Mouse (Mus musculus): ENCODE results near the gene Ccdc8. TPM values are rescaled to one million over a fixed set of nuclear protein-coding genes. Genes with fewer than 3 reads are reported as not detected.

Gene Ccdc8
- total RNA-seq, 2 experiments from 2014 or later: 0.74 to 1.5 TPM

DNA sequence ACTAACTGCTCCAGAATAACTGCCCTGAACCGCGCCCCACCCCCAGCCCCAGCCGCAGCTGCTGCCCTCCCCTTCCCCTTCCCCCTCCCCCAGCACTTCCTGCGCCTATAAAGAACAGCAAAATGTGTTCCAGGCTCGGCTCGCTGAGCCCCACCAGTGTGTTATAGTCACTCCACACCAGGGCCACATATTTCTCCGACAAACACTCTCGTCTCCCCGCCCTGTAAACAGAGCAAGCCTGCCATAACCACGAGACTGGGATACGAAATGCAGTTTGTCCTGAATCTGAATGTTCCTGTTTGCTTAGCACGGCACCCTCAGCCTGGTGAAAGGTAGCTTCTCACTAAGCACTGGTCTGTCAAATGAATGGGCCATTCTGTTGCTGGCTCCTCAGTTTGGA, 12.2 kb upstream of the Ccdc8 start:
- Histone ChIP-seq H3K4me3 (peak overlapping the region; percentile 66), H3K27ac (peak overlapping the region; percentile 79)
- no peak for TF ChIP-seq CTCF (IDR thresholded peaks at IDR 0.05)
- intact Hi-C loops (cut with DNase I): no loop called here
- DNase-seq: peak; percentile 58

DNA sequence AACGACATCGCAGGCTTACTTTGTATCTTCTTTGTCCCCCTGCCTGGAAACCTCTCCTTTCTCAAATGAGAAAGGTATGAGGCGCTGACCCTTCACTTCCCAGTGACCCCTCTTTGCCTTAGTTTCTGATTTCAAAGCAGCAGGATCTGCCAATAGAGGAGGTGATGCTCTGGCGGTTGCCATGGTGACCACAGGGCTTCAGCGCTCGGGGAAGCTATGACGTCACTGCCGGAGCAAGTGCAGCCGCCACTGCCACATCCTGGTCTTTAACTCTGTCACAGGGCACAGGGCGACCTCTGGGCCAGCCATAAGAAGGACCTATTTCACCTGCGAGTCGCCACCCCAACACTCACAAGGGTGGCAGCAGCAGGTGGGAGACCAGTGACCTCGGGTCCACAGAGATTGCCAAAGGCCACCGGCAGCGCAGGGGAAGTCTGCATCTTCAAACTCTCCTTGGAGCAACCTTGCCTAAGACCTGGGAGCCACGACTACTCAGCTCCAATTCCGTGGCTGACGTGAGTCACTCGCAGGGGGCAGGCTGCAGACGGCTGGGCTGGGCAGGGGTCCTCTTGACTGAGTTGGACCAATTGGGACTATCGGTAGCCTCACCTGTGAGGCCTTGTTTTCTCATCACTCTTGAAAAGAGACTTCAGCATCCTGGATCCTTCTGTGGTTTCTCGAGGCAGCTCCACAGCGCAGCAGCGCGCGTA, 9.5 kb upstream of the Ccdc8 start, which contains the start of gene Gm42372:
Gm42372 (plus strand) TSS at position 228 of the 710 bp plus-strand sequence.
- DNase-seq: no peak
- intact Hi-C loops (cut with DNase I): no loop called here
- Histone ChIP-seq H3K4me3 (no peak within 1 kb of the TSS), H3K27ac (no peak within 1 kb of the TSS)
- TF ChIP-seq CTCF (IDR thresholded peaks at IDR 0.05): no peak

DNA sequence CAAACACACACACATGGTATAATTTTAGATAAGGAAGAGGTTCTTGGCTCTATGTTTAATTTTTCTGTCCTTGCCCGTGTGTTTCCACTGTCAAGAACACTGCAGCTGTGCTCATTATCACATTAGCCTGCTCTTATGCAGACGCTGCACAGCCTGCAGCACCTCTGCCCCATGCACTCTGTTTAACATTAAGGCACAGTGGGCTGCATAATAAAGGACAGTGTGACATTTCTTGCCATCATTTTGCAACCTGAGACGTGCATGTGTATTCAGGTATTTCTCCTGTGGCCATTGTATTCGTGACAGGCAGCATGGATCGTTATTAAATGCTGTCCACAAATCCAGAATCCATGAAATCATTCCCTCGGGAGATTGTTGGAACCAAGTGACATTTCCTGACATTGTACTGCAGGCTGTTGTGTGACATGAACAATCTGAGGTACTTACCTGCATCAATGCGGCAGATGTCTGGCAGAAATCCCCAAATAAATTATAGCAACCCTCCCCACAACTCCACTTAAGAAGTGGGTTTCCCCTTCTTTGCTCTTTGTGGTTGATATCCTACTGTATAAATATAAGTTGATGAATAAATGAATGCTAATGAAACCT, 4.9 kb upstream of the Ccdc8 start:
- DNase-seq: no peak
- H3K27ac ChIP-seq: no peak overlapping the region
- no peak for TF ChIP-seq CTCF (IDR thresholded peaks at IDR 0.05)
- no peak overlapping the region for H3K4me3 ChIP-seq
- intact Hi-C loops (cut with DNase I): no loop called here

DNA sequence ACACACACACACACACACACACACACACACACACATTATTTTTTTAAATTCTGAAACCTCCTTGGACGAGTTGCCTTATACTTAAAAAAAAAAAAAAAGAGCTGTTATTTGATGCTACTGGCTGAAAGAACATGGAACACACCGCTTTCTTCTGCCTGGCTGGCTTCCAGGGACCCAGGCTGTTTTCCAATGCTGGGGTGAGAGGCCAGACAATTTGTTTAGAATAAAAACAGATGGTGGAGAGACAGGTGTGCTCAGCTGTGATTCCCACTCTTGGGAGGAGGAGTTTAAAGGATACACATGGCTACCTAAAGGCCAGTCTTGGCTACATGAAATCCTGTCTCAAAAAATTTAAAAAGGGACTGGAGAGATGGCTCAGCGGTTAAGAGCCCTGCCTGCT, 4.1 kb upstream of the Ccdc8 start:
- intact Hi-C loops (cut with DNase I): no loop called here
- H3K4me3 ChIP-seq: no peak overlapping the region
- H3K27ac ChIP-seq: no peak overlapping the region
- no peak for TF ChIP-seq CTCF (IDR thresholded peaks at IDR 0.05)
- DNase-seq: peak; percentile 64

DNA sequence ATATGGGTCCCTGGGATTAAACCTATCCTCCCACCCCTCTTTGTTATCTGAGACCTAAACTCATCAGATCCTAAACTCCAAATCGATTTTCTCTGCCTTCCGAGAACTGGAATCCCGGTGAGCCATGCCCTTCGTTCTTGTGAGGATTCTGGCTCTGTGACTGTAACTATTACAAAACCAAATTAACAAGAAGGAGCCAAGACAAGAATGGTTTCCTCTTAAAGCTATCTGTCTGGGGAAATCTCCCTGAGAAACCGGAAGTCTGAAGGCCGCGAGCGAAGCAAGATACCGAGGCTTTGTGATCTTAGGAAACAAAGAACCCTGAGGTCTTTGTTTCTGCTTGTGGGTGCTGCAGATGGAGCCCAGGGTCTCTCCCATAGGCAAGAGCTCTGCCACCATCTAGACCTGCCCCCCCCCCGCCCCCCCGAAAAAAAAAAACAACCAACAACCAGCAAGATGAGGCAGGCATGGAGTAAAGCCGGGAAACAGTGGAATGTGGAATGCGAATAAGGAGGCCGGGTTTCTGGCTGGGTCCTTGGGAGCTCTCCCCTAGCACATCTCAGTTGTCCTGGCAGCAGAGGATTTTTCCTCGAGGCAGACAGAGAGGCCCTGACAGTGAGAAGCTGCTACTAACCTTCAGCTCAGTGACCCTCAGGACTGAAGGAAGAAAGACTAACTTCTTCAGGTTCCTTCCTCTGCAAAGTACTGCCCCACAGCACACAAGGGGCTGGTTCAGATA, 2.3 kb upstream of the Ccdc8 start:
- intact Hi-C loops (cut with DNase I): no loop called here
- Histone ChIP-seq H3K27ac (peak overlapping the region; percentile 66), H3K4me3 (peak overlapping the region; percentile 5; the same call in 1 of the 2 replicates)
- no peak for TF ChIP-seq CTCF (IDR thresholded peaks at IDR 0.05)
- DNase-seq: no peak

DNA sequence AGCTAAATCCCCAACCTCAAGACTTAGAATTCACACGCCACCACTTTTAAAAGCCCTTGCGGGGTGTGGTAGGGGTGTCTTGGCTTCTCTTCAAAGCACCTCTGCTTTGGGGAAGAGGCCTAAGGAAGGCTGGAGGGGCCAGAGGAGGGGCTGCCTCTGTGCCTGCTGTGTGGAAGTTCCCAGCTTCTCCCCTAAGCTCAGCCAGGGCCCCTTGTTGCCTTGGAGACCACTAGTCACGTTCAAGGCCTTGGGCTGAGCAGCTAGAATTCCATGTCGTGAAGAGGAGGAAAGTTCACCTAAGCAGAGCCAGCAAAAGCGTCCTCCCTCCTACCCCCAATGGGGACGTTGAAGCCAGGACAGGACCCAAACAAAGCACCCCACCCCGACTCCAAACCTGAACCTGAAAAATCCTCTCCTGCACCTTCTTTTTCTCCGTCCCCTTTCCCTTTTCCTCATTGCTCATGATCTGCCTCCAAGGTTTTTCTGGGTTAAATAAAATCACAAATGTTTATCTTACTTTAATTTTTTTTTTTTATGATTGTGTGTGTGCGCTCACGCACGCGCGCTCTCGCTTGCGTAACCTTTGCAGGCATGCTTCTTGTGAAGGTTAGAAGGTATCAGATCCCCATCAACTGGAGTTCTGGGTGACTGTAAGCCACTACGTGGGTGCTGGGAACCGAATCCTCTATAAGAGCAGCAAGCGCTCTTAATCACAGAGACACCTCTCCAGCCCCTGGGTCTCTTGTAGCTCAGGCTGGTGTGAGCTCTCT, 642 bp upstream of the Ccdc8 start:
- intact Hi-C loops (cut with DNase I): no loop called here
- DNase-seq: no peak
- Histone ChIP-seq H3K27ac (no peak overlapping the region), H3K4me3 (no peak overlapping the region)
- no peak for TF ChIP-seq CTCF (IDR thresholded peaks at IDR 0.05)

DNA sequence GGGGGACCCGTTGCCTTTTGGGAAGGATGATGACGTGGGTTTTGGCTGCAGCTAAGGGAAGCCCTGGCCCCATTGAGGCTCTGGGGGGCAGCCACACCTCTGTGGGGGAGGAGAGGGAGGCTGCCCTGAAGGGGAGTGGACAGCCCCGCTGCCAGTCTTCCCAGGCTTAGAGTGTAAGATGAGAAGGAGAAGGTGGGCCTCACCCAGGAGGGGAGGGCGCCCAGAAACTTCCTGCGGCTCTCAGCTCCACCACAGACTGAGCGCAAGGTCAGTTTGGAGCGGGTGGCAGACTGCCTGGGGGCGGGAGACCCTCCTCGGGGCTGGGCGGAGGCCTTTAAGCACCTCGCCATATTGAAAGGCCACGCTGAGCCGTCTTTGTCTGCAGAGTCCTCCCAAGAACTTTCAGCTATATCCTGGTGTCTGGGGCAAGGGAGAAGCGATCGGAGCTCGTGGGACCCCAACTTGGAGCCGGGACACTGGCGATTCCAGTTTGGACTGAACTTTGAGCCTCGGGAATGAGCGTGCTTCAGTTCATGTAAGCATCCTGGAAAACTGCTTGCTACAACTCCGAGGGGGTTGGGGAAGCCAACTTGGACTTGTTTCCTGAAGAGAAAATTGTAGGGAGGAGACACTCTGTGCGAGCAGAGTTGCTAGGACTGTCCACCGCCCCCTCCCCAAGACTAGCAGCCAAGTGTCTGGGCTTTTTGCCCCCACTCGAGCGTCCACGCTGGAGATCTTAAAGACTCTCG, 1.3 kb downstream of the Ccdc8 start:
- peak; percentile 87 for DNase-seq
- intact Hi-C loops (cut with DNase I): no loop called here
- H3K27ac ChIP-seq: peak overlapping the region; percentile 81
- H3K4me3 ChIP-seq: peak overlapping the region; percentile 75
- no peak for TF ChIP-seq CTCF (IDR thresholded peaks at IDR 0.05)

DNA sequence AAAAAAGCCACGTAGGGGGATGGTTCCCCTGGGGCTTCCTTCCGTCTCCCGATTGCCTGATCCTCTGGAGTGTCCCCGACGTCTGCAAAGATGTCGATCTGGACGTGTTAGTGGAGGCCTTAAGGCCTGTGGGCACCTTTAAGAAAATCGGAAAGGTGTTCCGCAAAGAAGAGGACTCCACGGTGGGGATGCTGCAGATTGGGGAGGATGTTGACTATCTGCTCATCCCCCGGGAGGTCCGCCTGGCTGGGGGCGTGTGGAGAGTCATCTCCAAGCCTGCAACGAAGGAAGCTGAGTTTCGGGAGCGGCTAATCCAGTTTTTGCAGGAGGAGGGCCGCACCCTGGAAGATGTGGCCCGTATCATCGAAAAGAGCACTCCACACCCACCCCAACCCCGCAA, 1.9 kb downstream of the Ccdc8 start:
- intact Hi-C loops (cut with DNase I): no loop called here
- Histone ChIP-seq H3K4me3 (peak overlapping the region; percentile 75), H3K27ac (peak overlapping the region; percentile 81)
- no peak for TF ChIP-seq CTCF (IDR thresholded peaks at IDR 0.05)
- no peak for DNase-seq

DNA sequence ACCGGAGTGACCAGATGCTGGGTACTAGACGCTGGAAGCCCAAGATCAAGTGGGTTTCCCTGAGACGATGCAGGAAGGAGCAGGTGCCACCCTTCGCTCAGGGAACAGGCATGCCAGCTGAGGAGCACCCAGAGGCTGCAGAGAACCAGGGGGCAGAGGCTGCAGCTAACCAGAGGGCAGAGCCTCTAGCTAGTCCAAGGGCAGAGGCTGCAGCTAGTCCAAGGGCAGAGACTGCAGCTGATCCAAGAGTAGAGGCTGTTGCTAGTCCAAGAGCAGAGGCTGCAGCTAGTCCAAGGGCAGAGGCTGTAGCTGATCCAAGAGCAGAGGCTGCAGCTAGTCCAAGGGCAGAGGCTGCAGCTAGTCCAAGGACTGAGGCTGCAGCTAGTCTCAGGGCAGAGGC, 2.8 kb downstream of the Ccdc8 start:
- intact Hi-C loops (cut with DNase I): no loop called here
- no peak for TF ChIP-seq CTCF (IDR thresholded peaks at IDR 0.05)
- Histone ChIP-seq H3K4me3 (peak overlapping the region; percentile 75), H3K27ac (peak overlapping the region; percentile 38; the same call in 1 of the 2 replicates)
- no peak for DNase-seq

DNA sequence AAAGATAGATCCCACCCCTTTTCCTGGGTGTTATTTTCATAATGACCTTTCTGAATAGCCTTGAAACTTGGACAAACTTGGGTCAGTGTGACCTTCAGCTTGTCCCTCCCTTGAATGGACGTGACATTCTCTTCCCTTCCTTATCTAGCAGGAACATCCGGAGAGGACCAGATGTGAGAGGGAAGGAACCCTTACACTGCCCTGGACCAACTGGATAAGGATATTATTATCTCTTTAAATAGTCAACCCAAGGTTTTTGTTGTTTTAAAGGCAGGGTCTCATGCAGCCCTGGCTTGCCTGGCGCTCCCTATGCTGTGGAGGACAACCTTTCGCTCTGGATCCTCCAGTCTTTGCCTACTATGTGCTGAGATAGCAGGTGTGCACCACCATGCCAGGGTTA, 6.7 kb downstream of the Ccdc8 start:
- no peak overlapping the region for H3K4me3 ChIP-seq
- no peak overlapping the region for H3K27ac ChIP-seq
- no peak for TF ChIP-seq CTCF (IDR thresholded peaks at IDR 0.05)
- DNase-seq: no peak
- intact Hi-C loops (cut with DNase I): loop anchor here (1.0 kb wide), 2 partner anchors 48 to 66 kb away; no protein-coding TSS in a partner anchor

DNA sequence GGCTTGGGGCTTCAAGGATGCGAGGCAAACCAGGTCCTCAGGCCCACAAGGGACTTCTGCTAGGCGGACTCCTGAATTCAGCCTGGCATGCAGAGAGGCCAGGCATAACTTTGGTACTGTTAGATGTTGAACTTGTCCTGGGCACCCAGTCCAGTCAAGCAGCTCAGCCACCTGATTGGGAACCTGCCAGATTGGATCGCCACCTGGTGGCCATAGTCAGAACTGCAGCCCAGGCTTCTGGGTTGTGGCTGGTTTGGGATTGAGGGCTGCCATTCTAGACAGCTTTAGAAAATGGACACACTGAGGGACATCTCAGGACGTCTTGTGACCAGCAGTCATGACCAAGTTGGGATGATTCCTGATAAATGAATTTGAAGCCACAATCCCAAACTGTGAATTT, 7.1 kb downstream of the Ccdc8 start:
- DNase-seq: peak; percentile 85
- TF ChIP-seq CTCF (IDR thresholded peaks at IDR 0.05): peak; percentile 100
- intact Hi-C loops (cut with DNase I): loop anchor here (1.0 kb wide), 2 partner anchors 48 to 66 kb away; no protein-coding TSS in a partner anchor
- Histone ChIP-seq H3K4me3 (no peak overlapping the region), H3K27ac (no peak overlapping the region)

Measured in gastrocnemius, adult 2 months (tissue).